Mouse (Mus musculus) neural tube, embryonic 14.5 days (tissue): ENCODE measurements around the gene Ano6. TPM values are rescaled to one million over a fixed set of nuclear protein-coding genes. Genes with fewer than 3 reads are reported as not detected.

Source experiments
- ATAC-seq: fragments of 200-750 bp; cut with Nextera tagmentation; 2 replicates; pipeline ENCODE4 v1.8.0; 2017; ENCODE audit warnings: low read depth, mild to moderate bottlenecking, moderate TSS enrichment, moderate library complexity
- H3K27ac ChIP-seq: fragments of 300-500 bp; sonication (generic); 2 replicates; pipeline ENCODE4 v1.5.1; 2014; ENCODE audit warnings: low read depth, mild to moderate bottlenecking, control low read depth, low read length, moderate library complexity, mixed read lengths
- H3K27me3 ChIP-seq: fragments of 300-500 bp; sonication (generic); 2 replicates; pipeline ENCODE4 v1.6.1; 2014; ENCODE audit warnings: low read length; ENCODE audit not compliant: control insufficient read depth, insufficient read depth
- H3K36me3 ChIP-seq: fragments of 300-500 bp; sonication (generic); 2 replicates; pipeline ENCODE4 v1.6.1; 2014; ENCODE audit warnings: low read length, mixed read lengths; ENCODE audit not compliant: control insufficient read depth, insufficient read depth
- H3K4me1 ChIP-seq: fragments of 300-500 bp; sonication (generic); 2 replicates; pipeline ENCODE4 v1.6.1; 2014; ENCODE audit warnings: low read length; ENCODE audit not compliant: control insufficient read depth, insufficient read depth
- H3K4me2 ChIP-seq: fragments of 300-500 bp; sonication (generic); 2 replicates; pipeline ENCODE4 v1.6.1; 2014; ENCODE audit warnings: mild to moderate bottlenecking, low read depth, low read length, control low read depth
- H3K4me3 ChIP-seq: fragments of 300-500 bp; sonication (generic); 2 replicates; pipeline ENCODE4 v1.5.1; 2014; ENCODE audit warnings: low read depth, low read length, control low read depth, mixed read lengths
- H3K9ac ChIP-seq: fragments of 300-500 bp; sonication (generic); replicated peaks from 2 replicates; pipeline ENCODE4 v1.6.1; 2014; ENCODE audit warnings: low read depth, mild to moderate bottlenecking, control low read depth, low read length, mixed read lengths
- H3K9me3 ChIP-seq: fragments of 300-500 bp; sonication (generic); 2 replicates; pipeline ENCODE4 v1.6.1; 2016; ENCODE audit warnings: low read length; ENCODE audit not compliant: control insufficient read depth
- WGBS: fragments of 180-500 bp; shearing (Covaris S2); extraction: QIAGEN DNeasy Blood & Tissue Kit; methylation state at CpG from one replicate; pipeline ENCODE4 v1.1.7; 2014; 5-methylcytosine and 5-hydroxymethylcytosine counted together
- microRNA-seq: library from miRNA; unstranded; fragments of <30 nt; microRNA quantifications from one replicate; pipeline ENCODE4, GENCODE M21; 2016
- polyA plus RNA-seq: library from polyadenylated mRNA; unstranded; fragments of >200 nt; fragmentation: Nextera tagmentation; extraction: Ambion mirVana; gene quantifications from 2 replicates; pipeline ENCODE4 v1.2.1, GENCODE M21; 2014

Ano6 gene
- polyA plus RNA-seq, 1 experiment from 2014 or later: 32.3 TPM

GRCm38 (mm10) chr15:96011640-96012390 is 221.2 kb downstream of the Ano6 start:
- ATAC-seq: no peak
- no peaks in the 10 kb centered on the region for H3K4me1 ChIP-seq
- H3K9ac ChIP-seq: no peak overlapping the region
- no peak overlapping the region for H3K4me2 ChIP-seq
- H3K27ac ChIP-seq: no peak overlapping the region
- no peaks in the 10 kb centered on the region for H3K27me3 ChIP-seq
- WGBS: 86% methylated on average over 16 of the region's 16 CpGs
- H3K4me3 ChIP-seq: no peak overlapping the region
- H3K9me3 ChIP-seq: peaks cover 2% of the 10 kb centered on the region; the same call in 1 of the 2 replicates
- no peaks in the 10 kb centered on the region for H3K36me3 ChIP-seq

GRCm38 (mm10) chr15:96012391-96012775 is 221.7 kb downstream of the Ano6 start:
- 42% methylated on average over 8 of the region's 8 CpGs for WGBS
- H3K27ac ChIP-seq: no peak overlapping the region
- H3K36me3 ChIP-seq: no peaks in the 10 kb centered on the region
- H3K4me1 ChIP-seq: no peaks in the 10 kb centered on the region
- no peak overlapping the region for H3K9ac ChIP-seq
- H3K27me3 ChIP-seq: no peaks in the 10 kb centered on the region
- no peak overlapping the region for H3K4me3 ChIP-seq
- no peak for ATAC-seq
- no peak overlapping the region for H3K4me2 ChIP-seq
- H3K9me3 ChIP-seq: peaks cover 4% of the 10 kb centered on the region; the same call in 1 of the 2 replicates

DNA sequence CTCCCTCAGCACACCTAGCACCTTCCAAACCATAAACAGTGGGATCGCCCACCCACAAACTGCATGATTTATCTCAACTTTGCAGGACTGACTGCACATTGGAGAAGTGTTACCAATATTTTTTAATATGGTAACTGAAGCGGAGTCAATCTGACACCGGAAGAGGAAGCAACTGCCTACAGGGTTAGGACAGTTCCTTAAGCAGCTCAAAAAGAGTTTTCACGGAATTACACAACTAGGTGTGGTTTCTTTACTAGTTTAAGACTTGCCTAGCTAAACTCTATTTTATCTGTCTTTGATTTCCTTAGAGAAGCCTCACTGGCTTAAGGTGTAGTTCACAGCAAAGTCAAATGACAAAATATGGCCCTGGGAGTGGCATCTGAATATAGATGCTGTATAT is 223.9 kb downstream of the Ano6 start:
- Histone ChIP-seq H3K9ac (no peak overlapping the region), H3K36me3 (no peaks in the 10 kb centered on the region), H3K4me1 (no peaks in the 10 kb centered on the region), H3K4me2 (no peak overlapping the region), H3K4me3 (no peak overlapping the region), H3K27ac (no peak overlapping the region), H3K27me3 (no peaks in the 10 kb centered on the region), H3K9me3 (peaks cover 4% of the 10 kb centered on the region; the same call in 1 of the 2 replicates)
- no peak for ATAC-seq
- WGBS: 96% methylated on average over 4 of the region's 4 CpGs

GRCm38 (mm10) chr15:96020465-96020864 is 229.8 kb downstream of the Ano6 start:
- WGBS: 89% methylated on average over 3 of the region's 3 CpGs
- no peak overlapping the region for H3K4me3 ChIP-seq
- ATAC-seq: no peak
- H3K9ac ChIP-seq: no peak overlapping the region
- no peaks in the 10 kb centered on the region for H3K4me1 ChIP-seq
- H3K36me3 ChIP-seq: no peaks in the 10 kb centered on the region
- no peak overlapping the region for H3K27ac ChIP-seq
- H3K4me2 ChIP-seq: no peak overlapping the region
- H3K27me3 ChIP-seq: no peaks in the 10 kb centered on the region
- H3K9me3 ChIP-seq: peaks cover 4% of the 10 kb centered on the region; the same call in 1 of the 2 replicates

- H3K27me3 ChIP-seq: no peaks in the 10 kb centered on the region
- H3K27ac ChIP-seq: no peak overlapping the region
- H3K9ac ChIP-seq: no peak overlapping the region
- WGBS: 47% methylated on average over 10 of the region's 10 CpGs
- no peaks in the 10 kb centered on the region for H3K36me3 ChIP-seq
- ATAC-seq: no peak
- no peak overlapping the region for H3K4me2 ChIP-seq
- peaks cover 2% of the 10 kb centered on the region; the same call in 1 of the 2 replicates for H3K9me3 ChIP-seq
- no peak overlapping the region for H3K4me3 ChIP-seq
- H3K4me1 ChIP-seq: no peaks in the 10 kb centered on the region
These were observed 230.9 kb downstream of the Ano6 start for GRCm38 (mm10) chr15:96021506-96021905.

Small RNAs within 50 kb of the gene (microRNA-seq; reads per million reads assigned to microRNA genes)
- not detected for gene Gm25070

Other genes with a start within 250 kb of the Ano6 start
- gene Dbx2, start 134.9 kb upstream of the Ano6 start, polyA plus RNA-seq: 8.9 and 13.7 TPM in 2 replicates